Mouse (Mus musculus): ENCODE data around the gene Smarca2. TPM values are rescaled to one million over a fixed set of nuclear protein-coding genes. Genes with fewer than 3 reads are reported as not detected.

The Smarca2 gene
- polyA plus RNA-seq, 1 experiment from 2014 or later = 81.9 TPM

GRCm38 (mm10) chr19:26748676-26749075, 143.8 kb downstream of the Smarca2 start:
- 0% methylated on average over 6 of the region's 6 CpGs for WGBS
- peak overlapping the region; percentile 57 for H3K4me3 ChIP-seq (replicated peaks)
- peaks cover 3% of the 10 kb centered on the region; the same call in 1 of the 2 replicates for H3K36me3 ChIP-seq
- H3K9me3 ChIP-seq (replicated peaks) = no peaks in the 10 kb centered on the region
- H3K4me2 ChIP-seq (replicated peaks) = peak overlapping the region; percentile 61
- H3K4me1 ChIP-seq = peaks cover 15% of the 10 kb centered on the region
- peak overlapping the region; percentile 41; the same call in 1 of the 2 replicates for H3K9ac ChIP-seq
- no peaks in the 10 kb centered on the region for H3K27me3 ChIP-seq
- no peak for ATAC-seq (ENCODE audit: insufficient number of reproducible peaks, low FRiP score, low TSS enrichment, low read depth)
- H3K27ac ChIP-seq (replicated peaks) = peak overlapping the region; percentile 99

GRCm38 (mm10) chr19:26749427-26750137, 144.7 kb downstream of the Smarca2 start:
- H3K4me1 ChIP-seq = peaks cover 15% of the 10 kb centered on the region
- peak overlapping the region; percentile 57 for H3K4me3 ChIP-seq (replicated peaks)
- 32% methylated on average over 11 of the region's 11 CpGs for WGBS
- peaks cover 3% of the 10 kb centered on the region; the same call in 1 of the 2 replicates for H3K36me3 ChIP-seq
- H3K9me3 ChIP-seq (replicated peaks) = no peaks in the 10 kb centered on the region
- no peak for ATAC-seq (ENCODE audit: insufficient number of reproducible peaks, low FRiP score, low TSS enrichment, low read depth)
- peak overlapping the region; percentile 65 for H3K27ac ChIP-seq (replicated peaks)
- H3K4me2 ChIP-seq (replicated peaks) = peak overlapping the region; percentile 61
- H3K27me3 ChIP-seq = no peaks in the 10 kb centered on the region
- no peak overlapping the region for H3K9ac ChIP-seq

- no peak for ATAC-seq (ENCODE audit: insufficient number of reproducible peaks, low FRiP score, low TSS enrichment, low read depth)
- H3K9ac ChIP-seq = no peak overlapping the region
- WGBS = 74% methylated on average over 15 of the region's 15 CpGs
- H3K4me2 ChIP-seq (replicated peaks) = no peak overlapping the region
- H3K27ac ChIP-seq (replicated peaks) = no peak overlapping the region
- H3K4me1 ChIP-seq = no peaks in the 10 kb centered on the region
- H3K36me3 ChIP-seq = peaks cover 6% of the 10 kb centered on the region; the same call in 1 of the 2 replicates
- no peaks in the 10 kb centered on the region for H3K27me3 ChIP-seq
- H3K4me3 ChIP-seq (replicated peaks) = no peak overlapping the region
- no peaks in the 10 kb centered on the region for H3K9me3 ChIP-seq (replicated peaks)
Observed at GRCm38 (mm10) chr19:26752611-26753163, 147.8 kb downstream of the Smarca2 start.

- H3K27ac ChIP-seq (replicated peaks) = no peak overlapping the region
Observed at GRCm38 (mm10) chr19:26753266-26753872, 148.5 kb downstream of the Smarca2 start.

GRCm38 (mm10) chr19:26754016-26754794, 149.4 kb downstream of the Smarca2 start:
- no peak overlapping the region for H3K27ac ChIP-seq (replicated peaks)

More at GRCm38 (mm10) chr19:26753266-26753872, 148.5 kb downstream of the Smarca2 start:
- Histone ChIP-seq H3K4me3 (replicated peaks) (no peak overlapping the region), H3K4me1 (peaks cover 4% of the 10 kb centered on the region; the same call in 1 of the 2 replicates), H3K36me3 (peaks cover 6% of the 10 kb centered on the region; the same call in 1 of the 2 replicates), H3K9ac (no peak overlapping the region), H3K27me3 (no peaks in the 10 kb centered on the region), H3K9me3 (replicated peaks) (no peaks in the 10 kb centered on the region), H3K4me2 (replicated peaks) (no peak overlapping the region)
- WGBS = 66% methylated on average over 7 of the region's 7 CpGs
- no peak for ATAC-seq (ENCODE audit: insufficient number of reproducible peaks, low FRiP score, low TSS enrichment, low read depth)

GRCm38 (mm10) chr19:26755991-26756390, 151.1 kb downstream of the Smarca2 start:
- 78% methylated on average over 6 of the region's 6 CpGs for WGBS
- Histone ChIP-seq H3K9me3 (replicated peaks) (no peaks in the 10 kb centered on the region), H3K9ac (no peak overlapping the region), H3K4me2 (replicated peaks) (no peak overlapping the region), H3K36me3 (peaks cover 17% of the 10 kb centered on the region; the same call in 1 of the 2 replicates), H3K4me3 (replicated peaks) (no peak overlapping the region), H3K4me1 (peaks cover 8% of the 10 kb centered on the region; the same call in 1 of the 2 replicates), H3K27me3 (no peaks in the 10 kb centered on the region), H3K27ac (replicated peaks) (no peak overlapping the region)
- ATAC-seq (ENCODE audit: insufficient number of reproducible peaks, low FRiP score, low TSS enrichment, low read depth) = no peak

More at GRCm38 (mm10) chr19:26754016-26754794, 149.4 kb downstream of the Smarca2 start:
- Histone ChIP-seq H3K4me1 (peaks cover 8% of the 10 kb centered on the region; the same call in 1 of the 2 replicates), H3K27me3 (no peaks in the 10 kb centered on the region), H3K4me3 (replicated peaks) (no peak overlapping the region), H3K36me3 (peaks cover 6% of the 10 kb centered on the region; the same call in 1 of the 2 replicates), H3K4me2 (replicated peaks) (no peak overlapping the region), H3K9ac (no peak overlapping the region), H3K9me3 (replicated peaks) (no peaks in the 10 kb centered on the region)
- whole genome bisulfite sequencing = 74% methylated on average over 10 of the region's 10 CpGs
- 0 out of 2 replicates have a peak, but pooled peaks have one; percentile 34 for ATAC-seq (ENCODE audit: insufficient number of reproducible peaks, low FRiP score, low TSS enrichment, low read depth)

GRCm38 (mm10) chr19:26756399-26756798, 151.5 kb downstream of the Smarca2 start:
- Histone ChIP-seq H3K9ac (no peak overlapping the region), H3K9me3 (replicated peaks) (no peaks in the 10 kb centered on the region), H3K4me1 (peaks cover 8% of the 10 kb centered on the region; the same call in 1 of the 2 replicates), H3K27ac (replicated peaks) (no peak overlapping the region), H3K27me3 (no peaks in the 10 kb centered on the region), H3K4me3 (replicated peaks) (no peak overlapping the region), H3K4me2 (replicated peaks) (no peak overlapping the region), H3K36me3 (peaks cover 17% of the 10 kb centered on the region; the same call in 1 of the 2 replicates)
- WGBS = 75% methylated on average over 8 of the region's 8 CpGs
- ATAC-seq (ENCODE audit: insufficient number of reproducible peaks, low FRiP score, low TSS enrichment, low read depth) = no peak

- H3K4me3 ChIP-seq (replicated peaks) = no peak overlapping the region
- H3K4me1 ChIP-seq = peaks cover 8% of the 10 kb centered on the region; the same call in 1 of the 2 replicates
- H3K9me3 ChIP-seq (replicated peaks) = no peaks in the 10 kb centered on the region
- H3K36me3 ChIP-seq = peaks cover 20% of the 10 kb centered on the region; the same call in 1 of the 2 replicates
- ATAC-seq (ENCODE audit: insufficient number of reproducible peaks, low FRiP score, low TSS enrichment, low read depth) = no peak
- H3K4me2 ChIP-seq (replicated peaks) = no peak overlapping the region
- H3K9ac ChIP-seq = no peak overlapping the region
- 62% methylated on average over 8 of the region's 8 CpGs for WGBS
- 0 out of 2 replicates have a peak overlapping the region, but pooled peaks have one; percentile 34 for H3K27ac ChIP-seq (replicated peaks)
- H3K27me3 ChIP-seq = no peaks in the 10 kb centered on the region
Observed at GRCm38 (mm10) chr19:26758156-26758555, 153.3 kb downstream of the Smarca2 start.

- Histone ChIP-seq H3K27ac (replicated peaks) (0 out of 2 replicates have a peak overlapping the region, but pooled peaks have one; percentile 34), H3K9me3 (replicated peaks) (no peaks in the 10 kb centered on the region), H3K4me2 (replicated peaks) (no peak overlapping the region), H3K4me1 (peaks cover 8% of the 10 kb centered on the region; the same call in 1 of the 2 replicates), H3K36me3 (peaks cover 25% of the 10 kb centered on the region; the same call in 1 of the 2 replicates), H3K27me3 (no peaks in the 10 kb centered on the region), H3K4me3 (replicated peaks) (no peak overlapping the region), H3K9ac (no peak overlapping the region)
- 59% methylated on average over 7 of the region's 7 CpGs for WGBS
- ATAC-seq (ENCODE audit: insufficient number of reproducible peaks, low FRiP score, low TSS enrichment, low read depth) = no peak
Observed at GRCm38 (mm10) chr19:26758620-26759019, 153.8 kb downstream of the Smarca2 start.

- Histone ChIP-seq H3K9me3 (replicated peaks) (no peaks in the 10 kb centered on the region), H3K4me3 (replicated peaks) (no peak overlapping the region), H3K4me2 (replicated peaks) (no peak overlapping the region), H3K36me3 (peaks cover 28% of the 10 kb centered on the region; the same call in 1 of the 2 replicates), H3K4me1 (peaks cover 8% of the 10 kb centered on the region; the same call in 1 of the 2 replicates), H3K9ac (no peak overlapping the region), H3K27ac (replicated peaks) (0 out of 2 replicates have a peak overlapping the region, but pooled peaks have one; percentile 34), H3K27me3 (no peaks in the 10 kb centered on the region)
- WGBS = 72% methylated on average over 13 of the region's 13 CpGs
- ATAC-seq (ENCODE audit: insufficient number of reproducible peaks, low FRiP score, low TSS enrichment, low read depth) = no peak
Observed at GRCm38 (mm10) chr19:26759295-26759694, 154.4 kb downstream of the Smarca2 start.

Measured in embryonic facial prominence, embryonic 15.5 days (tissue).